Mouse (Mus musculus): Measurements from ENCODE around the gene Mia2. TPM values are rescaled to one million over a fixed set of nuclear protein-coding genes. Genes with fewer than 3 reads are reported as not detected.

Gene Mia2
- total RNA-seq, 2 experiments from 2014 or later = 41.3 to 51.0 TPM

GRCm38 (mm10) chr12:59084446-59084845, 11.2 kb upstream of the Mia2 start:
- intact Hi-C loops (cut with DNase I) = no loop called here
- no peak for DNase-seq (ENCODE audit: low spot score in 2 of 2)

- DNase-seq (ENCODE audit: low spot score in 2 of 2) = no peak
- intact Hi-C loops (cut with DNase I) = no loop called here
These were observed 9.4 kb upstream of the Mia2 start for GRCm38 (mm10) chr12:59086171-59086570.

- DNase-seq (ENCODE audit: low spot score in 2 of 2) = no peak
- intact Hi-C loops (cut with DNase I) = no loop called here
These were observed 2.1 kb upstream of the Mia2 start for GRCm38 (mm10) chr12:59093543-59093942.

GRCm38 (mm10) chr12:59104771-59105170, 9.2 kb downstream of the Mia2 start:
- intact Hi-C loops (cut with DNase I) = no loop called here
- no peak for DNase-seq (ENCODE audit: low spot score in 2 of 2)

- no peak for DNase-seq (ENCODE audit: low spot score in 2 of 2)
- intact Hi-C loops (cut with DNase I) = no loop called here
These were observed 10.3 kb downstream of the Mia2 start for GRCm38 (mm10) chr12:59105914-59106313.

GRCm38 (mm10) chr12:59106491-59106890, 10.9 kb downstream of the Mia2 start:
- intact Hi-C loops (cut with DNase I) = no loop called here
- DNase-seq (ENCODE audit: low spot score in 2 of 2) = no peak

GRCm38 (mm10) chr12:59107926-59108325, 12.3 kb downstream of the Mia2 start:
- no peak for DNase-seq (ENCODE audit: low spot score in 2 of 2)
- intact Hi-C loops (cut with DNase I) = no loop called here

- no peak for DNase-seq (ENCODE audit: low spot score in 2 of 2)
- intact Hi-C loops (cut with DNase I) = no loop called here
These were observed 21.6 kb downstream of the Mia2 start for GRCm38 (mm10) chr12:59117184-59117583.

GRCm38 (mm10) chr12:59125426-59125825, 29.8 kb downstream of the Mia2 start:
- DNase-seq (ENCODE audit: low spot score in 2 of 2) = no peak
- intact Hi-C loops (cut with DNase I) = no loop called here

- intact Hi-C loops (cut with DNase I) = no loop called here
- no peak for DNase-seq (ENCODE audit: low spot score in 2 of 2)
These were observed 32.9 kb downstream of the Mia2 start for GRCm38 (mm10) chr12:59128501-59128900.

GRCm38 (mm10) chr12:59129038-59129437, 33.4 kb downstream of the Mia2 start:
- no peak for DNase-seq (ENCODE audit: low spot score in 2 of 2)
- intact Hi-C loops (cut with DNase I) = no loop called here

- peak; percentile 13 to 19 for DNase-seq (ENCODE audit: low spot score in 2 of 2)
These were observed 34.0 kb downstream of the Mia2 start for GRCm38 (mm10) chr12:59129592-59129991.

GRCm38 (mm10) chr12:59130249-59130648, 34.6 kb downstream of the Mia2 start:
- DNase-seq (ENCODE audit: low spot score in 2 of 2) = no peak
- intact Hi-C loops (cut with DNase I) = loop anchor here (2.0 to 5.0 kb wide), 3 partner anchors 63 to 118 kb away; partner anchors contain the start of genes Fbxo33, Gemin2, Pnn and Sec23a

More at GRCm38 (mm10) chr12:59129592-59129991, 34.0 kb downstream of the Mia2 start:
- intact Hi-C loops (cut with DNase I) = no loop called here

GRCm38 (mm10) chr12:59130651-59131577, 35.3 kb downstream of the Mia2 start:
- DNase-seq (ENCODE audit: low spot score in 2 of 2) = peak; percentile 94 to 97
- intact Hi-C loops (cut with DNase I) = loop anchor here (2.0 to 5.0 kb wide), 3 partner anchors 64 to 119 kb away; partner anchors contain the start of genes Fbxo33, Gemin2, Pnn and Sec23a

- intact Hi-C loops (cut with DNase I) = loop anchor here (2.0 to 5.0 kb wide), 3 partner anchors 65 to 119 kb away; partner anchors contain the start of genes Fbxo33, Gemin2, Pnn and Sec23a
- no peak for DNase-seq (ENCODE audit: low spot score in 2 of 2)
These were observed 36.0 kb downstream of the Mia2 start for GRCm38 (mm10) chr12:59131578-59131946.

- DNase-seq (ENCODE audit: low spot score in 2 of 2) = no peak
- intact Hi-C loops (cut with DNase I) = loop anchor here (5.0 kb wide), 1 partner anchor 120 kb away; the partner anchor contains the start of genes Gemin2 and Sec23a
These were observed 36.9 kb downstream of the Mia2 start for GRCm38 (mm10) chr12:59132462-59132861.

GRCm38 (mm10) chr12:59132940-59133339, 37.3 kb downstream of the Mia2 start:
- intact Hi-C loops (cut with DNase I) = loop anchor here (5.0 kb wide), 1 partner anchor 121 kb away; the partner anchor contains the start of genes Gemin2 and Sec23a

GRCm38 (mm10) chr12:59133437-59133999, 37.9 kb downstream of the Mia2 start:
- no peak for DNase-seq (ENCODE audit: low spot score in 2 of 2)
- intact Hi-C loops (cut with DNase I) = loop anchor here (5.0 kb wide), 1 partner anchor 121 kb away; the partner anchor contains the start of genes Gemin2 and Sec23a

More at GRCm38 (mm10) chr12:59132940-59133339, 37.3 kb downstream of the Mia2 start:
- DNase-seq (ENCODE audit: low spot score in 2 of 2) = no peak

GRCm38 (mm10) chr12:59135096-59135495, 39.5 kb downstream of the Mia2 start:
- DNase-seq (ENCODE audit: low spot score in 2 of 2) = no peak
- intact Hi-C loops (cut with DNase I) = no loop called here

- intact Hi-C loops (cut with DNase I) = no loop called here
- DNase-seq (ENCODE audit: low spot score in 2 of 2) = no peak
These were observed 40.1 kb downstream of the Mia2 start for GRCm38 (mm10) chr12:59135533-59136300.
